Mouse (Mus musculus) liver, postnatal 0 days (tissue): ENCODE data around the gene Pepd.

Experiments
- CTCF ChIP-seq: sonication (generic); IDR thresholded peaks from 2 replicates; pipeline ENCODE4 v1.5.1; 2016; ENCODE audit warnings: antibody characterized with exemption, low read depth
- EP300 ChIP-seq: IDR thresholded peaks from 2 replicates; pipeline ENCODE4 v1.6.1; 2016; ENCODE audit warnings: antibody characterized with exemption, low read depth, mild to moderate bottlenecking

GRCm38 (mm10) chr7:34915555-34915954 is 3.4 kb downstream of the Pepd start:
- TF ChIP-seq CTCF: no peak
- TF ChIP-seq EP300: no peak
